Mouse (Mus musculus): ENCODE data around the gene Cacna2d1.

- TF ChIP-seq CTCF (IDR thresholded peaks at IDR 0.05; ENCODE audit: control insufficient read depth, insufficient read depth, low read length) (no peak), POLR2A (IDR thresholded peaks at IDR 0.05; ENCODE audit: borderline replicate concordance, control insufficient read depth, low read depth, low read length) (no peak)
Measured at GRCm38 (mm10) chr5:15985901-15986300, 51.4 kb downstream of the Cacna2d1 start.
